In the genomic region with DNA sequence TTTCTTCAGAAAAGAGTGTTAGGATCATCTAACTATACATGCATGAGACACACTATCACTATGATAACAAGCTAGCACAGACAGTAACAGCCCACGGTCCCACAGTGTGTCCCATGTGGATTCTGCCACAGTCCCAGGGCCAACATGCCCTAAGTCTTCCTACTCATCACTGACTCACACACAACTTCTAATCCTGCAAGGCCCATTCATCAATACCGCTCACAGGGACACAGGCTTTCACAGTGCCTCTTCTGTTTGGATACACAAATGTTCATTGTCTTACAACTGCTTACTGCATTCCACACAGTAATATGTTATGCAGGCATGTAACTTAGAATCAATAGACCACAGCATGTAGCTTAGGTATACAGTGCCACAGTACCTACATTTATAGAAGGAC, we compare ENCODE assay signal across 19 mouse cellular contexts. TPM values are rescaled to one million over a fixed set of nuclear protein-coding genes. Genes with fewer than 3 reads are reported as not detected.
A peak's percentile ranks its signal among the peaks of the same experiment; 100 is the strongest.
DNase-seq lines count a peak whose midpoint lies in the region; ATAC-seq lines count a peak whose summit lies in the region.
"Had no signal": no experiment of that assay in that cellular context is flagged by ENCODE, and none has a peak within 500 bp of the region (broad histone marks: within the 10 kb centered on the region; RNA-seq: fewer than 3 reads in every experiment).

No protein-coding gene starts in this region.

- peak; percentile 45 for DNase-seq in adrenal gland, adult 8-10 months
- no peak for DNase-seq in adrenal gland, postnatal 25 days
- DNase-seq in layer of hippocampus, adult 9-11 months: peak; percentile 55
- no peak for DNase-seq in layer of hippocampus, adult 9-10 months (ENCODE audit: low spot score)
- peak; percentile 25 for DNase-seq in 3T3-L1 (ENCODE audit: low read depth, low spot score)
- peak; percentile 45 for DNase-seq in adrenal gland, postnatal 14 days
- no peak for DNase-seq in thymus, postnatal 0 days (ENCODE audit: low spot score)
- DNase-seq: cerebellum, adult 8-10 months; cerebellum, postnatal 36 days; embryo, embryonic 11 days; kidney, adult 11 months; kidney, postnatal 4 days; lung, adult 18-20 months; lung, postnatal 10 days; right cerebral cortex, postnatal 4 days; thymus, postnatal 36 days had no signal

- no peak for ATAC-seq in megakaryocyte-erythroid progenitor cell, adult 5-6 weeks (replicated peaks; ENCODE audit: low FRiP score, low TSS enrichment, poor library complexity, severe bottlenecking)
- ATAC-seq: forebrain, embryonic 14.5 days; liver, embryonic 12.5 days had no signal

RNA-seq across cellular contexts. Expression of gene Jmy, which starts 11.1 kb away (rescaled TPM):
- total RNA-seq in adrenal gland, adult 8-10 months (2022): 10 to 100 TPM; 49.5 to 64.5 (median 54.5) TPM
- 45.0 and 54.6 TPM in 2 replicates for total RNA-seq in adrenal gland, postnatal 25 days (2021)
- total RNA-seq in adrenal gland, postnatal 14 days (2021): 39.6 TPM in 2 replicates
- total RNA-seq in megakaryocyte-erythroid progenitor cell, adult 5-6 weeks (2014; fragmentation: Nextera tagmentation): 20.7 and 24.9 TPM in 2 replicates
- total RNA-seq in megakaryocyte-erythroid progenitor cell, adult 5-6 weeks (2017): 18.2 and 26.9 TPM in 2 replicates
- polyA plus RNA-seq in thymus, postnatal 0 days (2015; fragmentation: Nextera tagmentation; extraction: Ambion mirVana): 4.7 and 6.0 TPM in 2 replicates

Comparison
In these comparisons a context has a peak if more than half of its experiments do, and no peak if none do; other contexts are left out.
1. DNase-seq: peak in adrenal gland, adult 8-10 months (single experiment), layer of hippocampus, adult 9-11 months (single experiment), 3T3-L1 (single experiment) and adrenal gland, postnatal 14 days (single experiment); none in adrenal gland, postnatal 25 days (single experiment), layer of hippocampus, adult 9-10 months (single experiment) and thymus, postnatal 0 days (single experiment).